Mouse (Mus musculus) cerebellum, adult 2 months (tissue): ENCODE data around the gene Ppm1f.

Source experiments
- CTCF ChIP-seq: fragments of 200-500 bp; IDR thresholded peaks from 2 replicates; pipeline ENCODE4 v1.5.1; 2011; ENCODE audit warnings: low read depth, mild to moderate bottlenecking, control low read depth, low read length, moderate library complexity, borderline replicate concordance; ENCODE audit not compliant: insufficient read depth
- POLR2A ChIP-seq: fragments of 200-500 bp; IDR thresholded peaks from 2 replicates; pipeline ENCODE4 v1.6.1; 2011; ENCODE audit warnings: low read length, control low read depth, borderline replicate concordance; ENCODE audit not compliant: insufficient read depth

GRCm38 (mm10) chr16:16856731-16857476, 39.4 kb upstream of the Ppm1f start:
- TF ChIP-seq CTCF (no peak), POLR2A (no peak)
